16 mouse cellular contexts compared by ENCODE assay signal in the genomic region with DNA sequence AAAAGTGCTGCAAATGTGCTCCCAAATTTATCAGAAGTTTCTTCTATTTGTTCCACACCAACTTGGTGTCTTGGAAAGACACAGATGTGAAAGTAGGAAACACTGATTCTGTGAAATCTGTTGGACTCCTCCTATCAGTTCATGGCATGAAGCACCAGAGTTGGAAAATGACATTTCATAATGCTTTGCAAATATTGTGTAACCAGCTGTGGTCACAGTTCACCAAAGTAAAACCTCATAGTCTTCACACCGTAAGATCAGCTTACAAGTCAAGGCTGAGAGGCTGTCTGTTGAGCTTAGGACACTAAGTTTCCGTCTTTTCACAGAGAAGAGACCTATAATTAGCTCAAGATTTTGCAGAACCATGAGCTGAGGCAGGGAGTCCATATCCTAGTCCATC.
A peak's percentile ranks its signal among the peaks of the same experiment; 100 is the strongest.
DNase-seq lines count a peak whose midpoint lies in the region; ATAC-seq and TF ChIP-seq lines count a peak whose summit lies in the region.
"Had no signal": no experiment of that assay in that cellular context is flagged by ENCODE, and none has a peak within 500 bp of the region (broad histone marks: within the 10 kb centered on the region; RNA-seq: fewer than 3 reads in every experiment).

No protein-coding gene starts in this region.

- H3K4me2 ChIP-seq in liver, embryonic 16.5 days (ENCODE audit: low read depth, low read length), result no peak overlapping the region
- H3K4me2 ChIP-seq: hindbrain, embryonic 13.5 days; stomach, embryonic 15.5 days had no signal

- H3K9me3 ChIP-seq in liver, embryonic 16.5 days (replicated peaks; ENCODE audit: control insufficient read depth, low read length), result no peaks in the 10 kb centered on the region
- H3K9me3 ChIP-seq: hindbrain, embryonic 13.5 days; limb, embryonic 13.5 days; stomach, embryonic 15.5 days had no signal

- TF ChIP-seq CTCF in lung, adult 2 months (IDR thresholded peaks at IDR 0.05; ENCODE audit: insufficient read depth, low read length), result no peak
- no peak for TF ChIP-seq CTCF in cerebellum, adult 2 months (IDR thresholded peaks at IDR 0.05; ENCODE audit: borderline replicate concordance, insufficient read depth, low read depth, low read length)

- DNase-seq in lung, postnatal 36 days, result peak; percentile 70
- DNase-seq in lung, adult 2 months, result no peak
- DNase-seq in yolk sac, embryonic 10.5 days (ENCODE audit: low spot score), result peak; percentile 31
- no peak for DNase-seq in layer of hippocampus, adult 9-10 months (ENCODE audit: low spot score)
- DNase-seq in cerebellum, adult 2 months, result no peak
- DNase-seq: adrenal gland, postnatal 14 days; cerebellum, postnatal 36 days; gastrocnemius, postnatal 25 days; kidney, adult 8-10 months; thymus, postnatal 25 days had no signal

- no peaks in the 10 kb centered on the region for H3K27me3 ChIP-seq in liver, embryonic 16.5 days (ENCODE audit: control insufficient read depth, insufficient read depth, low read depth, low read length)
- no peaks in the 10 kb centered on the region for H3K27me3 ChIP-seq in cerebellum, adult 2 months (ENCODE audit: control insufficient read depth, insufficient read depth, low read length)
- H3K27me3 ChIP-seq: hindbrain, embryonic 13.5 days; limb, embryonic 13.5 days; stomach, embryonic 15.5 days had no signal

- 0 out of 2 replicates have a peak, but pooled peaks cover 2% of the 10 kb centered on the region for H3K36me3 ChIP-seq in liver, embryonic 16.5 days (ENCODE audit: control insufficient read depth, insufficient read depth)

- no peak overlapping the region for H3K4me3 ChIP-seq in lung, adult 2 months (replicated peaks; ENCODE audit: extremely low read depth, low read depth, low read length)
- H3K4me3 ChIP-seq in liver, embryonic 16.5 days (ENCODE audit: low read depth, low read length), result no peak overlapping the region
- no peak overlapping the region for H3K4me3 ChIP-seq in cerebellum, adult 2 months (replicated peaks; ENCODE audit: insufficient read depth, low read depth, low read length)
- H3K4me3 ChIP-seq: hindbrain, embryonic 13.5 days; limb, embryonic 13.5 days; stomach, embryonic 15.5 days had no signal

- no peak overlapping the region for H3K27ac ChIP-seq in liver, embryonic 16.5 days (ENCODE audit: low read length)
- no peak overlapping the region for H3K27ac ChIP-seq in cerebellum, adult 2 months (ENCODE audit: insufficient read depth, low read length)
- H3K27ac ChIP-seq: hindbrain, embryonic 13.5 days; limb, embryonic 13.5 days; stomach, embryonic 15.5 days had no signal

- no peak for TF ChIP-seq POLR2A in lung, adult 2 months (IDR thresholded peaks at IDR 0.05; ENCODE audit: borderline replicate concordance, extremely low read depth, low read depth, low read length)
- TF ChIP-seq POLR2A in cerebellum, adult 2 months (IDR thresholded peaks at IDR 0.05; ENCODE audit: borderline replicate concordance, insufficient read depth, low read length), result no peak

- WGBS in lung, adult 2 months, result 52% methylated on average over 2 of the region's 2 CpGs
- whole genome bisulfite sequencing in liver, embryonic 16.5 days (ENCODE audit: insufficient replicate concordance), result 23% methylated on average over 2 of the region's 2 CpGs
- WGBS in cerebellum, adult 2 months, result 97% methylated on average over 2 of the region's 2 CpGs

- peak; percentile 92 for ATAC-seq in common myeloid progenitor, adult 5-6 weeks (replicated peaks; ENCODE audit: low read depth, poor library complexity, severe bottlenecking)
- ATAC-seq in liver, embryonic 16.5 days (ENCODE audit: low read depth), result peak; percentile 68
- ATAC-seq: forebrain, embryonic 14.5 days had no signal

- H3K4me1 ChIP-seq in lung, adult 2 months (ENCODE audit: control insufficient read depth, insufficient read depth, low read length), result peaks cover 32% of the 10 kb centered on the region
- peaks cover 17% of the 10 kb centered on the region for H3K4me1 ChIP-seq in liver, embryonic 16.5 days (ENCODE audit: control insufficient read depth, low read depth, low read length)
- peaks cover 2% of the 10 kb centered on the region; the same call in 1 of the 2 replicates for H3K4me1 ChIP-seq in cerebellum, adult 2 months (ENCODE audit: control insufficient read depth, insufficient read depth, low read length)

- H3K9ac ChIP-seq in liver, embryonic 16.5 days (ENCODE audit: low read depth, low read length), result no peak overlapping the region
- H3K9ac ChIP-seq: hindbrain, embryonic 13.5 days; limb, embryonic 13.5 days; stomach, embryonic 15.5 days had no signal

Comparison
In these comparisons a context has a peak if more than half of its experiments do, and no peak if none do; other contexts are left out.
1. DNase-seq: peak in lung, postnatal 36 days (single experiment) and yolk sac, embryonic 10.5 days (single experiment); none in lung, adult 2 months (single experiment), layer of hippocampus, adult 9-10 months (single experiment) and cerebellum, adult 2 months (0 of 2).